6 mouse cellular contexts compared by ENCODE assay signal in genomic region chr13:74499696-74500095, GRCm38 (mm10). TPM values are rescaled to one million over a fixed set of nuclear protein-coding genes. Genes with fewer than 3 reads are reported as not detected.
DNase-seq lines count a peak whose midpoint lies in the region; TF ChIP-seq lines count a peak whose summit lies in the region.
"Not testable (repeated sequence)": the region's sequence is repeated elsewhere in the genome, so short reads cannot be mapped to it uniquely, and the experiment has no call there.

No protein-coding gene starts in this region.

- not testable (repeated sequence) for H3K79me2 ChIP-seq in liver, adult 2 months (ENCODE audit: control insufficient read depth, insufficient read depth, low read length)

- H3K27ac ChIP-seq in kidney, adult 2 months (ENCODE audit: insufficient read depth, low read depth, low read length); liver, adult 2 months (replicated peaks; ENCODE audit: insufficient read depth, low read depth, low read length): not testable (repeated sequence)

- TF ChIP-seq POLR2A in kidney, adult 2 months (IDR thresholded peaks at IDR 0.05; ENCODE audit: low read depth, low read length); liver, adult 2 months (IDR thresholded peaks at IDR 0.05; ENCODE audit: extremely low read depth, insufficient read depth, low read length): not testable (repeated sequence)

- not testable (repeated sequence) for H3K4me3 ChIP-seq in kidney, adult 2 months (ENCODE audit: insufficient read depth, low read depth, low read length); liver, adult 2 months (ENCODE audit: insufficient read depth, low read depth, low read length)

- H3K4me1 ChIP-seq in kidney, adult 2 months (ENCODE audit: control insufficient read depth, insufficient read depth, low read length); liver, adult 2 months (ENCODE audit: control insufficient read depth, insufficient read depth, low read length): not testable (repeated sequence)

- WGBS in kidney, adult 2 months, result 23% methylated on average over 1 of the region's 1 CpGs
- 15% methylated on average over 1 of the region's 1 CpGs for WGBS in liver, adult 2 months

- TF ChIP-seq CTCF in kidney, adult 2 months (conservative IDR thresholded peaks at IDR 0.05; ENCODE audit: insufficient read depth, insufficient read length, low read depth, low read length); liver, adult 2 months (IDR thresholded peaks at IDR 0.05; ENCODE audit: low read depth, low read length): not testable (repeated sequence)

- not testable (repeated sequence) for H3K36me3 ChIP-seq in kidney, adult 2 months (ENCODE audit: control insufficient read depth, insufficient read depth, low read length); liver, adult 2 months (ENCODE audit: control insufficient read depth, insufficient read depth, low read length)

- not testable (repeated sequence) for H3K9ac ChIP-seq in liver, adult 2 months (ENCODE audit: low read depth, low read length)

- DNase-seq in kidney, adult 11 months, result peak; percentile 12
- peak; percentile 58 for DNase-seq in kidney, adult 2 months
- peak; percentile 8 for DNase-seq in kidney, adult 8-10 months
- DNase-seq in kidney, adult 9 months, result peak; percentile 46
- peak; percentile 5 to 14 for DNase-seq in kidney, postnatal 36 days
- DNase-seq in liver, adult 2 months (ENCODE audit: extremely low read depth, low read depth, low spot score), result peak; percentile 79

- not testable (repeated sequence) for H3K27me3 ChIP-seq in kidney, adult 2 months (replicated peaks; ENCODE audit: control insufficient read depth, insufficient read depth, low read length); liver, adult 2 months (ENCODE audit: control insufficient read depth, insufficient read depth, low read length)

RNA-seq across cellular contexts. Expression of gene Zfp825, which starts 5.9 kb away (rescaled TPM):
- 1.2 and 1.7 TPM in 2 replicates for polyA plus RNA-seq in kidney, adult 2 months (2012; rRNA removed)
- total RNA-seq in liver, adult 2 months (2014; rRNA removed), result 11.8 and 19.3 TPM in 2 replicates
- 2.2 and 2.8 TPM in 2 replicates for polyA plus RNA-seq in liver, adult 2 months (2012; rRNA removed)

Comparison
In these comparisons a context has a peak if more than half of its experiments do, and no peak if none do; other contexts are left out.
1. DNase-seq: peak in every context shown above with its lines; median percentile 79 in liver, adult 2 months; 58 in kidney, adult 2 months; 46 in kidney, adult 9 months; 12 in kidney, adult 11 months; 10 in kidney, postnatal 36 days; 8 in kidney, adult 8-10 months.